Mouse (Mus musculus) natural killer cell, adult 2 months (primary cell): Measurements from ENCODE around the gene Csdc2.

ENCODE experiments used
- DNase-seq, 2 experiments: peaks; one replicate each; pipeline ENCODE4 v3.0.0; 2022; ENCODE audit warnings: low spot score in 2 of 2

The Csdc2 gene

GRCm38 (mm10) chr15:81989371-81990062, 53.0 kb downstream of the Csdc2 start:
- DNase-seq, result peak; percentile 43 to 64

GRCm38 (mm10) chr15:81990549-81990948, 54.0 kb downstream of the Csdc2 start:
- no peak for DNase-seq

- no peak for DNase-seq
Measured at GRCm38 (mm10) chr15:81993992-81994391, 57.4 kb downstream of the Csdc2 start.
